Mouse (Mus musculus): ENCODE data around the gene Patz1. TPM values are rescaled to one million over a fixed set of nuclear protein-coding genes. Genes with fewer than 3 reads are reported as not detected.

Gene Patz1
- 10 to 100 TPM in 1 of 2 experiments, 1 to 10 TPM in 1; 8.3 to 19.4 TPM for total RNA-seq (2021)
- long read RNA-seq, experiment 1, partial matches to known transcripts = 0 of 1 reads
- long read RNA-seq, experiment 1, other reads (novel, unspliced or antisense) = 1 of 1 reads
- long read RNA-seq, experiment 2, partial matches to known transcripts = 0 of 7 reads
- long read RNA-seq, experiment 2, other reads (novel, unspliced or antisense) = 4 of 7 reads

DNA sequence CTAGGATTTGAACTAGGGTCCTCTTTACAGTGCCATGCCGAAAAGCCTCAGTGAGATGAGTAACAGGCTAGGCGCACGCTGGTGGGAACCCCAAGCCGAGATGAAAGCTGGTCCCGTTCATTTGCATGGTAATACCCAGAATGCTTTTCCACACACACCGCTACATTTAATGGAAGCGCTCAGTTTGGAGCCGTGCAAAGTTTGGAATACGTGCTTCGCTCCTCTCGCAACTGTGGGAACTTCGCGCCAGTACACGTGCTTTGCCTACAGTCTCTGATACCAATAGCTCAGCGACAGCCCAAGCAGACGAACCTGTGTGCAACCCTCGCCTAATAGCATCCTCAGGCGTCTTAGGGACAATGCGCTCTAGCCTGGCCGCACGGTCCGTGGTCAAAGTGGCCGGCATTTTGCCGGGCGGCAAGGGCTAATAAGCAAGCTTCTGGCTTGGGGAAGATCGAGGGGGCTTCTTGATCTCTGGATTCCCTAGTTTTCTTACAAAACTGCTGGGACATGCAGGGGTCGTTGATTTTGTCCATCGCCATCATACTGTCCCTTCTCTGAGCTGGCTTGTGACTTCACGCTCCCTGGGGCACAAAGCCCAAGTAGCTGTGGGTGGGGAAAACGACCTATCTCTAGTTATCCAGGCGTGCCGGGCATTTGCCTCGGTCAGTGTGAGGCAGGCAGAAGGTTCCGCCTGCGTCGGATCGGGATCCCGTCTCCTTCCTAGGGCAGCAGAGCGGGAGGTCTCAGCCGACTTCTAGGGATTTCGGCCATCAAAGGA, at the start of gene Patz1:
Gene Patz1 (plus strand): TSS at position 354 of the 781 bp plus-strand sequence.
- DNase-seq = no peak
- intact Hi-C loops (cut with DNase I) = loop anchor here (2.0 kb wide), 1 partner anchor 22 kb away; the partner anchor contains the start of gene Drg1

GRCm38 (mm10) chr11:3242395-3242794, 46.3 kb upstream of the Patz1 start:
- intact Hi-C loops (cut with DNase I) = no loop called here
- no peak for DNase-seq

DNA sequence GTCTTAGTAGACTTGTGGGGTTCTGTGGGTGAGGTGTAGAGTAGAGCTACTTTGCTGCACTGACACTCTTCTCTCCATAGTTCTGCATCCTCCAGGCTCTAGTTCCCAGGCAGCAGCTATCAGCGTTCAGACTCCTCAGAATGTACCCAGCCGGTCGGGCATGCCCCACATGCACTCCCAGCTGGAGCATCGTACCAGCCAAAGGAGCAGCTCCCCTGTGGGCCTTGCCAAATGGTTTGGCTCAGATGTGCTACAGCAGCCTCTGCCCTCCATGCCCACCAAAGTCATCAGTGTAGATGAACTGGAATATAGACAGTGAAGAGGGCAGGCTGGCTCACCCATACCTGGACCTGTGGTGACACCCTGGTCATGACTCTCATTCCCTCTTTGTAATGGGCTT, 44.9 kb upstream of the Patz1 start:
- intact Hi-C loops (cut with DNase I) = no loop called here
- no peak for DNase-seq

GRCm38 (mm10) chr11:3247387-3247786, 41.3 kb upstream of the Patz1 start:
- intact Hi-C loops (cut with DNase I) = no loop called here
- DNase-seq = no peak

- no peak for DNase-seq
- intact Hi-C loops (cut with DNase I) = no loop called here
Observed at GRCm38 (mm10) chr11:3259537-3259936, 29.1 kb upstream of the Patz1 start.

DNA sequence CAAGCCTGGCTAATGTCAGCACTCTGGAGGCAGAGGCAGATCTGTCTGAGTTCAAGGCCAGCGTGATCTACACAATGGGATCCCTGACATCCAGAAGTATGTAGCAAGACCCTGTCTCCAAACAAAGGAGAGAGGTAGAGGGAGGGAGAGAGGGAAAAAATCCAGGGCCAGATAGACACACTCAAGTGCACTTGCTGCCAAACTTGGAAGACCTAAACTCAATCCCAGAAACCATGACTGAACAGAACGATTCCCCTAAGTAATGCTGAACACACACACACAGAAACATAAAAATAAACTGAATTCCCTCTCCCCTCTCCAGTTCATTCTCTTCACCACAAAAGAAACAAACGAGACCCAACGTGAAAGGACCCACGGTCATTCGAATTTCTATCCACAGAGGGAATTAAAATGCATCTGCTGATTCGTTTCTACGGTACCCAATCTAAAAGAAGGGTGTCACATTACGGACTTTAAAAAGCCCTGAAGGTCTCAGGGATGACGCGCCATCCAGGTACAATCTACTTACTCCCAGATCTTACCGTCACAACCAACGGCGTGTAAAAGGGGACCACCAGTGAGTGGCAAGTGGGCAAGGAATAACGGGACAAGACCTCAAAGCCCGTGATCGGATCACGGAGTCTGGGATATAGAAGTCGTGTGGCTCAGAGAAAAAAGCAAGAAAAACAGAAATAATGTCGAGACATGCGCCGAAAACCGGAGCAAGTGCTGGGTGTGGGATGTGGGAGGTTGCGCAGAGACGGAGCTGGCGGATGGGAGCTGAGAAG, 23.2 kb upstream of the Patz1 start:
- no peak for DNase-seq
- intact Hi-C loops (cut with DNase I) = loop anchor here (2.0 to 5.0 kb wide), 2 partner anchors 23 to 47 kb away; partner anchors contain the start of gene Patz1

- DNase-seq = peak; percentile 86 to 90
- intact Hi-C loops (cut with DNase I) = loop anchor here (2.0 to 5.0 kb wide), 2 partner anchors 23 to 46 kb away; partner anchors contain the start of gene Patz1
Observed at GRCm38 (mm10) chr11:3266079-3266685, 22.5 kb upstream of the Patz1 start, which contains the start of gene Drg1. Gene Drg1 (minus strand): TSS chr11:3266415.

- intact Hi-C loops (cut with DNase I) = loop anchor here (2.0 to 5.0 kb wide), 2 partner anchors 22 to 45 kb away; partner anchors contain the start of gene Patz1
- no peak for DNase-seq
Observed at GRCm38 (mm10) chr11:3267133-3267532, 21.5 kb upstream of the Patz1 start.

- no peak for DNase-seq
- intact Hi-C loops (cut with DNase I) = loop anchor here (5.0 kb wide), 1 partner anchor 43 kb away; no protein-coding TSS in a partner anchor
Observed at GRCm38 (mm10) chr11:3269241-3269640, 19.4 kb upstream of the Patz1 start.

DNA sequence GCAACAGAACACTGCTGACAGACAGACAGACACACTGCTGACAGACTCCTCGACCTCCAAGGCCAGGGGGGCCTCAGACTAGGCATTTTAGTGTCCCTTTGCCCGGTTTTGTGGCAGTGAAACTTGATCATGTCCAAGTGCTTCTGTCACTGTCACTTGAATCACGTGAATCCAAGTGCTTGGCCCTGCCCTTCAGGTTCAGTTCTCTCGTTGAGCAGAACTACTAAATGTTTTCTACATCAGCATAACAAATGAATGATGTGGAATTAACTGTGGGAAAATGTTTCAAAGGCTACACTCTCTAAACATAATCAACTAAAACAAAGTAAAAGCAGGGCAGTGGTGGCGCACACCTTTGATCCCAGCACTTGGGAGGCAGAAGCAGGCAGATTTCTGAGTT, 10.3 kb upstream of the Patz1 start:
- no peak for DNase-seq
- intact Hi-C loops (cut with DNase I) = no loop called here

DNA sequence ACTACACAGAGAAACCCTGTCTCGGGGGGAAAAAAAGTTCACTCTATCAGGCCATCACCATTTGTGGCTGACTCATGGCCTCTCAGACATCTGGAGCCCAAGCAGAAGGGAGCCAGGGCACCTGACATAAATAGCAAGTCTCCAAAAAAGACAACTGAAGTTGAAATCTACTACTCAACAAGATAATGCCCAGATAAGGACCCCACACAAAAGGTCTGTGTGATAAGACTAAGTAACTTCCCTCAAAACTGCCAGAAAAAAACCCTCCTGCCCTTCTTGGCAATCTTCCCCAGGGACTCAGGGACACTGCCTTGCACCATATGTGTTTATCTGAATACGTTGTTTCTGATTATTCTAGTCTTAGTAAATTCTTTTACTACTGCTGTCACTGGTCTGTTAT, 8.9 kb upstream of the Patz1 start:
- DNase-seq = no peak
- intact Hi-C loops (cut with DNase I) = no loop called here

DNA sequence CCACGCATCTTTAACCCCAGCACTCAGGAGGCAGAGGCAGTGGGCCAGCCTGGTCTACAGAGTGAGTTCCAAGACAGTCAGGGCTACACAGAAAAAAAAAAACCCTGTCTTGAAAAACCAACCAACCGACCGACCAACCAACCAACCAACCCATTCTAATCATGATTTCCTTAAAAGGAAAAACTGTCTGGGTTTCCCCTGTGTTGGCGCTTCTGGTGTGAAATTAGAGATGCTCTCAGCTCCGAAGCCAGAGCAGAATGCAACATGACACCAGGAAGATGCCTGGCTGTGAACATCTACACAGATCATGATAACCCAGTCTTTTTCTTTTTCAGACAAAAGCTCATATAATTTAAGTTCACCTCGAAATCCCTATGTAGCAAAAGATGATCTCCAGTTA, 5.8 kb upstream of the Patz1 start:
- DNase-seq = no peak
- intact Hi-C loops (cut with DNase I) = no loop called here

GRCm38 (mm10) chr11:3283645-3284044, 5.0 kb upstream of the Patz1 start:
- no peak for DNase-seq
- intact Hi-C loops (cut with DNase I) = no loop called here

- intact Hi-C loops (cut with DNase I) = no loop called here
- DNase-seq = no peak
Observed at GRCm38 (mm10) chr11:3285940-3286339, 2.7 kb upstream of the Patz1 start.

GRCm38 (mm10) chr11:3287131-3287530, 1.5 kb upstream of the Patz1 start:
- DNase-seq = no peak
- intact Hi-C loops (cut with DNase I) = no loop called here

- intact Hi-C loops (cut with DNase I) = loop anchor here (2.0 kb wide), 1 partner anchor 21 kb away; the partner anchor contains the start of gene Drg1
Observed at GRCm38 (mm10) chr11:3287921-3288320, 753 bp upstream of the Patz1 start.

DNA sequence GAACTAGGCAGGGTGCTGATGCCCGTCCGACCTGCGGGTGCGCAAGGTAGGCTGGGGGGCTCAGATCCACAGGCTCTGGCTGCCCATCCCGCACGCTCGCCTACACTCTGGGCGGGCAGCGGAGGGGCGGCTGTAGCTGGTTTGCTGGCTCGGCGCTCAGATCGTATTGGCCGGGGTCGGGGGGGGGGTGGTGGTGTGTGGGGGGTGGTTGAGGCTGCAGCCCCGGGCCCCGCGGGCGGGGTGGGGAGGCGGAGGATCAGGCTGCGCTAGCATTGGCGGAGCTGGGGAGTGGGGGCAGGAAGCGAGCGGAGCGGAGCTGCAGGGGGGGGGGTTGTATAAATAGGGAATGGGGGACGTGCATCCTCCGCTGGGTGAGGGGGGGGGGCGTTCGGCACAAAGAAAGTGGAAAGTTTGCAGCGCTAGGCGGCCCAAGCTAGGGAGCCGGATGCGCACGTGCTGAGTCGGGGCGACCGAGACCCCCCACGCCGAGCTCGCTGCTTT, 678 bp downstream of the Patz1 start:
- intact Hi-C loops (cut with DNase I) = loop anchor here (2.0 kb wide), 1 partner anchor 23 kb away; the partner anchor contains the start of gene Drg1
- peak; percentile 47 to 72 for DNase-seq

More at GRCm38 (mm10) chr11:3287921-3288320, 753 bp upstream of the Patz1 start:
- DNase-seq = no peak

DNA sequence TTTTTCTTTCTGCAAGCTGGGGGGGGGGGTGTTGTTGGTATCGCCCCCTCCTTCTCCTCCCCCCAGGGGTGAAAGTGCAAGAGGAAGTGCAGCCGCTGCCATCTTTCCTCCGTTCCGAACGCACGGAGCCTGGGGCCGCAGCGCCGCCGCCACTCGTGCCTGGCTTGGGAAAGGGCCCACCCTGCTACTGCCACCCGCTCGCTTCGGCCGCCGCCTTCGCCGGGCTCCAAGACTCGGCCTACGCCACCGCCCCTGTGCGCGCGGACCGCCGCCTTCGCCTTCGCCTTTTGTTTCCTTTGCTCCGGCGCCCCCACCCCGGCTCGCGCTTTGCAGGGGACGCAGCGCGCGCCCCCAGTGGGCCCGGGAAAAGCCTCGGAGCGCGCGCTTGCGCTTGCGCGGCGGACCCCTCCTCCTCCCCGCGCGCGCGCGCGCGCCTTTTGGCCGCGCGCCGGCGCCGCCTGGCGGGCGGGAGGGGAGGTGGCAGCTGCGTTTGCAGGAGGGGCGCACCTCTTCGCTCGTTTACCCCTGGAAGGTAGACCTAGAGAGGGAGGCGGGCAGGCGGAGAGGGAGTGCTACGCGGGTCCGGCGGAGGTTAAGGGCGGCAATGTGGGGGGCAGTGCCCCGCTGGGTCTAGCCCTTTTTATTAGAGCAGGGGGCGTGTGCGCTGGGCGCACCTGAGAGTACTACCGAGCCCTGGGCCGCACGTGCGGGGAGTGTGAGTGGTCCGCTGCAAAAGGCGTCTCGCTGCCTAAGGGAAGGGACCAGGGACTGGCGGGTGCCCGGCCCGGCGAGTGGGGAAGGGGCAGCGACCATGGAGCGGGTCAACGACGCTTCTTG, 1.3 kb downstream of the Patz1 start:
- peak; percentile 66 to 80 for DNase-seq
- intact Hi-C loops (cut with DNase I) = loop anchor here (2.0 kb wide), 1 partner anchor 23 kb away; the partner anchor contains the start of gene Drg1

Data from gastrocnemius, postnatal 36 days (tissue).